Comparison of ENCODE assay signal across 26 mouse cellular contexts in genomic region chr17:45010409-45010808, GRCm38 (mm10).
"Had no signal": no experiment of that assay in that cellular context is flagged by ENCODE, and none has a peak within 500 bp of the region (broad histone marks: within the 10 kb centered on the region; RNA-seq: fewer than 3 reads in every experiment).

No protein-coding gene starts in this region.

- H3K4me2 ChIP-seq: heart, embryonic 11.5 days; heart, embryonic 13.5 days; heart, embryonic 15.5 days; hindbrain, embryonic 13.5 days; hindbrain, embryonic 15.5 days; kidney, embryonic 15.5 days; limb, embryonic 13.5 days; limb, embryonic 15.5 days had no signal

- H3K36me3 ChIP-seq: heart, embryonic 13.5 days; heart, embryonic 15.5 days; hindbrain, embryonic 13.5 days; hindbrain, embryonic 15.5 days; kidney, embryonic 15.5 days; limb, embryonic 13.5 days; limb, embryonic 15.5 days had no signal

- H3K9ac ChIP-seq: forebrain, postnatal 0 days; heart, embryonic 13.5 days; heart, embryonic 15.5 days; hindbrain, embryonic 13.5 days; hindbrain, embryonic 15.5 days; kidney, embryonic 15.5 days; limb, embryonic 13.5 days; limb, embryonic 15.5 days; liver, embryonic 14.5 days had no signal

- H3K9me3 ChIP-seq: heart, embryonic 13.5 days; heart, embryonic 15.5 days; hindbrain, embryonic 13.5 days; hindbrain, embryonic 15.5 days; kidney, embryonic 15.5 days; limb, embryonic 13.5 days; limb, embryonic 15.5 days had no signal

- H3K4me3 ChIP-seq: heart, adult 2 months; heart, embryonic 13.5 days; heart, embryonic 15.5 days; hindbrain, embryonic 13.5 days; hindbrain, embryonic 15.5 days; kidney, embryonic 15.5 days; limb, embryonic 13.5 days; limb, embryonic 15.5 days had no signal

- ATAC-seq: forebrain, postnatal 0 days; hindbrain, postnatal 0 days; intestine, embryonic 16.5 days had no signal

- H3K4me1 ChIP-seq: heart, embryonic 15.5 days; hindbrain, embryonic 13.5 days; hindbrain, embryonic 15.5 days; kidney, embryonic 15.5 days; limb, embryonic 13.5 days; limb, embryonic 15.5 days had no signal

- H3K27ac ChIP-seq: heart, adult 2 months; heart, embryonic 13.5 days; heart, embryonic 15.5 days; hindbrain, embryonic 13.5 days; hindbrain, embryonic 15.5 days; hindbrain, postnatal 0 days; kidney, embryonic 15.5 days; kidney, postnatal 0 days; limb, embryonic 13.5 days; limb, embryonic 15.5 days; liver, embryonic 14.5 days had no signal

- DNase-seq: forebrain, postnatal 0 days; gastrocnemius, postnatal 14 days; gastrocnemius, postnatal 36 days; heart, adult 11 months; heart, adult 2 months; heart, postnatal 14 days; heart, postnatal 36 days; kidney, adult 11 months; kidney, adult 2 months; kidney, adult 9 months; kidney, postnatal 14 days; kidney, postnatal 36 days; layer of hippocampus, postnatal 36 days; left cerebral cortex, postnatal 4 days had no signal

- H3K27me3 ChIP-seq: heart, embryonic 13.5 days; heart, embryonic 15.5 days; hindbrain, embryonic 13.5 days; hindbrain, embryonic 15.5 days; kidney, embryonic 15.5 days; limb, embryonic 13.5 days; limb, embryonic 15.5 days had no signal
